Mouse (Mus musculus): ENCODE measurements around the gene Zfyve28.

GRCm38 (mm10) chr5:34176691-34177090 lies 111.6 kb downstream of the Zfyve28 start:
- TF ChIP-seq CTCF (IDR thresholded peaks at IDR 0.05) (no peak), POLR2A (IDR thresholded peaks at IDR 0.05; ENCODE audit: insufficient read depth, low read depth, low read length) (no peak), EP300 (IDR thresholded peaks at IDR 0.05; ENCODE audit: insufficient read depth, low read depth, low read length) (no peak)
